Mouse (Mus musculus) limb, embryonic 11.5 days (tissue): Measurements from ENCODE around the gene Ntn4. TPM values are rescaled to one million over a fixed set of nuclear protein-coding genes. Genes with fewer than 3 reads are reported as not detected.
A peak's percentile ranks its signal among the peaks of the same experiment; 100 is the strongest.

Experiments
- ATAC-seq: fragments of 200-750 bp; cut with Nextera tagmentation; 2 replicates; pipeline ENCODE4 v1.8.0; 2017; ENCODE audit warnings: low read depth; ENCODE audit not compliant: insufficient number of reproducible peaks, low FRiP score, low TSS enrichment
- DNase-seq: peaks from one replicate; pipeline ENCODE4 v3.0.0-alpha.2; 2015; ENCODE audit warnings: low spot score
- H3K27ac ChIP-seq: fragments of 300-500 bp; sonication (generic); replicated peaks from 2 replicates; pipeline ENCODE4 v1.5.1; 2014; ENCODE audit warnings: low read depth, mild to moderate bottlenecking, low read length
- H3K27me3 ChIP-seq: fragments of 300-500 bp; sonication (generic); 2 replicates; pipeline ENCODE4 v1.6.1; 2014; ENCODE audit warnings: mild to moderate bottlenecking, low read length, mixed read lengths; ENCODE audit not compliant: control insufficient read depth, insufficient read depth
- H3K36me3 ChIP-seq: fragments of 300-500 bp; sonication (generic); 2 replicates; pipeline ENCODE4 v1.6.1; 2014; ENCODE audit warnings: mild to moderate bottlenecking, low read length, moderate library complexity, mixed read lengths; ENCODE audit not compliant: control insufficient read depth, insufficient read depth
- H3K4me1 ChIP-seq: fragments of 300-500 bp; sonication (generic); 2 replicates; pipeline ENCODE4 v1.6.1; 2014; ENCODE audit warnings: low read length, mixed read lengths; ENCODE audit not compliant: control insufficient read depth, insufficient read depth
- H3K4me2 ChIP-seq: fragments of 300-500 bp; sonication (generic); 2 replicates; pipeline ENCODE4 v1.6.1; 2014; ENCODE audit warnings: low read depth, mild to moderate bottlenecking, moderate library complexity; ENCODE audit not compliant: severe bottlenecking
- H3K4me3 ChIP-seq: fragments of 300-500 bp; sonication (generic); 2 replicates; pipeline ENCODE4 v1.5.1; 2014; ENCODE audit warnings: low read depth, low read length
- H3K9ac ChIP-seq: fragments of 300-500 bp; sonication (generic); 2 replicates; pipeline ENCODE4 v1.6.1; 2014; ENCODE audit warnings: mild to moderate bottlenecking, low read length
- H3K9me3 ChIP-seq: fragments of 300-500 bp; sonication (generic); 2 replicates; pipeline ENCODE4 v1.6.1; 2016; ENCODE audit warnings: low read length; ENCODE audit not compliant: control insufficient read depth
- WGBS: fragments of 180-500 bp; shearing (Covaris S2); extraction: QIAGEN DNeasy Blood & Tissue Kit; methylation state at CpG from one replicate; pipeline ENCODE4 v1.1.7; 2014; 5-methylcytosine and 5-hydroxymethylcytosine counted together
- polyA plus RNA-seq: library from polyadenylated mRNA; unstranded; fragments of >200 nt; fragmentation: Nextera tagmentation; extraction: Ambion mirVana; gene quantifications from 2 replicates; pipeline ENCODE4 v1.2.1, GENCODE M21; 2014

Ntn4 gene
- polyA plus RNA-seq, 1 experiment from 2014 or later = 0.81 TPM

DNA sequence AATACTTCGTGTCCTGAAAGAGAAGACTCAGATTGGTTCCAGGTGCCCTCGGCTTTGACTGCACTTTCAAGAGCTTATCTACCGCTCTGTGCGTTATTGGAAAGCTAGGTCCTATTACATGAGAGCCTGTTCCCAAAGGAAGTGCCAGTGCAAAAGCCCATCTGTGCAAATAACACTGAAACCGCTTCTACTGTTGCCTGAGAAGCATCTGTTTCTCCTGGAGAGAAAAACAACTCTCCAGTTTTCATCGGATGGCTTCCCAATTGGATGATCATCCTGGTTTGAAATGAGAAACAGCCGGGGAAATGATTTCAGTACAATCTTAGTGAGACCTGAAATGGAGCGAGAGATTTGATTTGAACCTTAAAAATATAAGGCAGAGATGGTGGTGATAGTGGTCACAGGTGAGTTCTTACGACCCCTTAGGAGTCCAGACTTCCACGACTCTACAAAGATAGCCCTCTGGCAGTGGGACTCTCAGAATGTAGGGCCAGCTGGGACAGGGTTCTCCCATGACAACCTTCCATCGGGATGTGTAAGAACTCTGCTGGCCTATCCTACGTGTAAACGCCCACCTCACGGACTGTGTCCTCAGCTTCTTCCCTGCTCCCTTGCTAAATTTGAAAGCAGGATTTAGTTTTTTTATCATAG lies 101.1 kb downstream of the Ntn4 start:
- H3K27ac ChIP-seq = no peak overlapping the region
- no peaks in the 10 kb centered on the region for H3K27me3 ChIP-seq
- H3K4me3 ChIP-seq = no peak overlapping the region
- H3K9ac ChIP-seq = no peak overlapping the region
- ATAC-seq = no peak
- H3K4me2 ChIP-seq = no peak overlapping the region
- DNase-seq = peak; percentile 38
- no peaks in the 10 kb centered on the region for H3K36me3 ChIP-seq
- WGBS = 65% methylated on average over 14 of the region's 14 CpGs
- H3K9me3 ChIP-seq = no peaks in the 10 kb centered on the region
- no peaks in the 10 kb centered on the region for H3K4me1 ChIP-seq

DNA sequence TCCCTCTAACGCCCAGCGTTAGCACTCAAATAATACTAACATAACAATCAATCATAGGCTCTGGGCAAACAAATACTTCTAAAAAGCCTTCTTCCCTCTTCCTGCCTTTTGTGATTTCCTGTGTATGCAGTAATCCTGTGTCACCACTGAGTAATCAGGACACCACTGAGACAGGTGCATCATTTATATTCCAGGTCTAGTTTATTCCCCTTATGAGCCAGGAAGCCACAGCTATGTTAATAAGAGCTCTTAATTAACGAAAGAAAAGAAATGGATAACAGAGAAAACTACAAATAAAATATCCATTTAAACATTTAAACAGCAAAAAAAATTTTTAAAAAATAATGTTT lies 101.6 kb downstream of the Ntn4 start:
- Histone ChIP-seq H3K9ac (no peak overlapping the region), H3K27me3 (no peaks in the 10 kb centered on the region), H3K27ac (no peak overlapping the region), H3K4me3 (no peak overlapping the region), H3K9me3 (no peaks in the 10 kb centered on the region), H3K4me2 (no peak overlapping the region), H3K36me3 (no peaks in the 10 kb centered on the region), H3K4me1 (no peaks in the 10 kb centered on the region)
- WGBS = 75% methylated on average over 3 of the region's 3 CpGs
- DNase-seq (no peak), ATAC-seq (no peak)

DNA sequence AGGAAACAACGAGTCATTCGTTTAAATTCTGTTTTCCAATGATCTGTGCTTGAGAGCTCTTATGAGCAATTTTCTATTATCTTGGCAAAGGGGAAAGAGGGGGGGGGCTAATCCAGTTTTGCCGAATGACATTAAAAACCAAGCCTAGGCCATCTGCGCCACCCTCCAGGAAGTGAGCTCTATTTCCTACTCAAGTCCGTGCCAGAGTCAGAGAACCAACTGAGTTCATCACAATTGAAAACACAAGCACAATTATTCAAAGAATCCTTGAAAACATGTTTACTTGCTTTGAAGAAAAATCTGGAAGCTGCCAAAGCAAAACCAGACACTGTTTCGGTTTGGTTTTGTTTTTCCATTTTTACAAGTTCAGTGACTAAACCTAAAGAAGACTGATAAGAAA lies 102.1 kb downstream of the Ntn4 start:
- Histone ChIP-seq H3K9me3 (no peaks in the 10 kb centered on the region), H3K4me3 (no peak overlapping the region), H3K4me1 (no peaks in the 10 kb centered on the region), H3K9ac (no peak overlapping the region), H3K36me3 (no peaks in the 10 kb centered on the region), H3K27ac (no peak overlapping the region), H3K27me3 (no peaks in the 10 kb centered on the region), H3K4me2 (no peak overlapping the region)
- no peak for ATAC-seq
- DNase-seq = no peak
- 84% methylated on average over 6 of the region's 6 CpGs for WGBS

DNA sequence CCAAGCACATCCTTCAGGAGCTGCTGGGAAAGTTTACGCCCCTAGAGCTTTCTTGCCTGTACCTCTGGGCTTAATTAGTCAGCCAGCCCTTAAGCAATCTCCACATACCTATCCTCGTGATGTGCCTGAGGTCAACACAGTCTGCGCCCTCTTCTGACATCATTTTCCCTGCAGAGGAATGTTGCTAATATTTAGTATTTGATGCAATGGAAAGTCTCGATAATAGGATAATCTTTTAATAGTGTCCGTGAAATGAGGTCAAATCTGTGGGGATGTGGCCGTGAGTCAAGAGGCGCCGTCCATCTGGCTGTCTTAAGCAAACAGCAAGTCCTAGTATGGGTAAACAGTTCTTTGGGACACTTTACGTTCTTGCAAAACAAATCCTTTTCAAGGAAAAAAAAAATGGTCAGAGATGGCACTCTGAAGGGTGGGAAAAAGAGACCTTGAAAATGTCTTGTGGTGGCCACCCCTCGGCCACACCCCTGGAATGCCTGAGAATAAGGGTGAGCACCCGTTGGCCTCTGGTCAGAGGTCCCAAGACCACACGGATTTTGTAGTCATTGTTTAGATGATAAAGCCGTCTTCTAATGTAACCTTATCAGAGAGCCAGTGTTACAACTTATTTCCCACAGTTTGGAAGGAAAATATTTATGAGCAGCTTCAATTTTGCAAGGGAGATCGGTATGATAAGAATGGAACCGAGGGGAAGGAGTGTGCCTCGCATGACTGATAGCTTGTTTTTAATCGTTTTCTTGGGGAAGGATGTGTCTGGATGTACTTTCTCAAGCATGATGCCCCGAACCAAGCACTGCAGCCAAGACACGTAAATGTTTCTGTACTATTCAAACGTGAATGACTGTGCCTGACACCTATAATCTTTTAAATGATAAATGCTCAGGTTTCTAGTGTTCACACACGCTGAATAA lies 109.0 kb downstream of the Ntn4 start:
- Histone ChIP-seq H3K4me3 (no peak overlapping the region), H3K9me3 (no peaks in the 10 kb centered on the region), H3K36me3 (no peaks in the 10 kb centered on the region), H3K27me3 (no peaks in the 10 kb centered on the region), H3K27ac (no peak overlapping the region), H3K9ac (no peak overlapping the region), H3K4me2 (no peak overlapping the region), H3K4me1 (no peaks in the 10 kb centered on the region)
- ATAC-seq (no peak), DNase-seq (no peak)
- 80% methylated on average over 21 of the region's 21 CpGs for WGBS

DNA sequence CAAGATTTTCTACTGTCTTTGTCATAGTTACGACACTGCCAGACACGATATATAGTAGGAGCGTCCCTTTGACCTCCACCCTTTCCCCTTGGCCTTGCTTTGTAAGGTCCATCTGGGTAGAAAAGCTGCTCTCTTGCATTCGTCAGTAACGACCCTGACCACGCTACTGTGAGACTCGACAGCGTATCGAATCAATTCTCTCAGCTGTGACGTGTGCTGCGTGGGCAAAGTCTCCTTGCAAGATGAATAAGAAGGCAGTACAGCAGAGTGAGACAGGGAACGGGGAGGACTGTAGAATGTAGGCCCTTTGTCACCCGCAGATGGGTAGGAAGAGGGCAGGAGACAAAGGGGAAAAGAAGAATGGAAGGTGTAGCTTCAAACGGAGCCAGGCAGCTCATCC lies 110.8 kb downstream of the Ntn4 start:
- Histone ChIP-seq H3K4me1 (no peaks in the 10 kb centered on the region), H3K4me3 (no peak overlapping the region), H3K27me3 (no peaks in the 10 kb centered on the region), H3K9me3 (no peaks in the 10 kb centered on the region), H3K36me3 (no peaks in the 10 kb centered on the region), H3K27ac (no peak overlapping the region), H3K4me2 (no peak overlapping the region), H3K9ac (no peak overlapping the region)
- ATAC-seq = no peak
- WGBS = 78% methylated on average over 14 of the region's 14 CpGs
- DNase-seq = no peak

DNA sequence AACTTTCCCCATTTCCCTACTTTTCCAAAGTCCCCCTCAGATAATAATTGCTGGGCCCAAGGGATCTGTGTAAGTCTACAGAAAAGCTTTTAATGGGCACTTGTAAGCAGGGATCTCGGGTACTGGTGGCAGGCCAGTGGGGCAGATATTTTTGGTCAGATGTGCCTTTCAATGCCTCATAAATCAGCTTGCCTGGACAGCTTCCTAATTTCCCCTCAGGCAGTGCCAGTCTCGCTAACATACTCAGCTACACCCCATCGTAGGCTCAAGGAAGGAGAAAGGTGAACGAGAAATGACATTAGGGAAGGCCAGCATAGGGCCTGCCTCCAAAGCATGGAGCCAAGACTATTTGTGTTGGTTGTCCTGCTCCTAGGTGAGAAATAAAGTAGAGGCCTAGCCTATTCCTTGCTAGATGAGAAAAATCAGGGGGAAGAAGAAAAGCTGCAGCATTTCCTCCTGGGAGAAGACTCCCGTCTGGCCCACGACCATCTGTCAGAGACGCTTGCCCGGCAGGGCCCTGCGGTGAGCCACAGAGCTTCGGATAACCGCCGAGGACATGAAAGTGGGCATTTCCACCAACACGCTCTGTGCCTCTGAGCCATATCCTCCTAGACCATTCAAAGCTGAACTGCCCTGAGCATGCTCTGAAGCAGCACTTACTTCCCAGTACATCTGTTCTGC lies 113.4 kb downstream of the Ntn4 start:
- no peak for DNase-seq

DNA sequence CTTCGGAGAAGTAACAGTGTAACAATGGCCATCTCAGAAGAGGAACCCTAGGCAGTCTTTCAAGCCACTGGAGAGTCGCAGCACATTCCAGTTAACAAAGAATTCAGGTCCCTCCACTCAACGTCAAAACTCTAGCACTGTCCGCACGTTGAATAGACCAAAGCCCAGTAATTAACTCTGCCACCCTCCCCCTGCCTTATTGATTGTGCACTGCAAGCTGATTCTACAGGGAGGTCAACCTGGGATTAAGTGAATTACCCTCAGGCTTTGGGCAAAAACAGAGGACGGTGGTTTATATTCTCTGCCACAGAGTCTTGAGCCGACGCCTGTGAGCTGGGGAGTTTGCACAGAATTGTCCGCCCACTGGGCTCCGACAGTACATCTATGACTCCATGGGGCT lies 115.7 kb downstream of the Ntn4 start:
- DNase-seq (no peak), ATAC-seq (no peak)
- Histone ChIP-seq H3K27ac (no peak overlapping the region), H3K4me2 (no peak overlapping the region), H3K27me3 (no peaks in the 10 kb centered on the region), H3K36me3 (no peaks in the 10 kb centered on the region), H3K4me1 (no peaks in the 10 kb centered on the region), H3K9ac (no peak overlapping the region), H3K9me3 (no peaks in the 10 kb centered on the region), H3K4me3 (no peak overlapping the region)
- 61% methylated on average over 10 of the region's 10 CpGs for WGBS

More for the DNA sequence above, 113.4 kb downstream of the Ntn4 start:
- H3K4me2 ChIP-seq = no peak overlapping the region
- H3K9me3 ChIP-seq = no peaks in the 10 kb centered on the region
- H3K27me3 ChIP-seq = no peaks in the 10 kb centered on the region
- H3K27ac ChIP-seq = no peak overlapping the region
- H3K4me3 ChIP-seq = no peak overlapping the region
- H3K36me3 ChIP-seq = no peaks in the 10 kb centered on the region
- 75% methylated on average over 13 of the region's 13 CpGs for WGBS
- H3K9ac ChIP-seq = no peak overlapping the region
- no peak for ATAC-seq
- no peaks in the 10 kb centered on the region for H3K4me1 ChIP-seq

DNA sequence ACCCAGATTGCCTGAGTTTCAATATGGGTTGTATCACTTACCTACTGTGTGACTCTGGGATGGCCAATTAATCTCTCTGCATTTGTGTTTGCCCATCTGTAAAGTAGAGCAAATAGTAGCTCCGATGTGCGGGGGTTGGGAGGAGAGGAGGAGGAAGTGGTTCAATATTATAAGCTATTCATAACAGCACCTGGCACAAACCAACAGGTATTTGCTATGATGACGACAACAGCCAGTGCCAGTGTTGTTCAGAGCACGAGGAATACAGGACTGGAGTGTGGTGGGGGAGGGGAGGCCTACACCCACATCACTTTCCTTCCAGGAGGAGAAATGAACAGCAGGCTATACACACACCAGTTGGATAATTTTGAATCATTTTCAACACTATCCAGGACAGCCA lies 119.2 kb downstream of the Ntn4 start:
- Histone ChIP-seq H3K9me3 (no peaks in the 10 kb centered on the region), H3K4me2 (no peak overlapping the region), H3K36me3 (no peaks in the 10 kb centered on the region), H3K4me3 (no peak overlapping the region), H3K4me1 (no peaks in the 10 kb centered on the region), H3K27ac (no peak overlapping the region), H3K9ac (no peak overlapping the region), H3K27me3 (no peaks in the 10 kb centered on the region)
- no peak for ATAC-seq
- DNase-seq = no peak
- WGBS = 83% methylated on average over 4 of the region's 4 CpGs
